Mouse (Mus musculus): ENCODE measurements at regions not wholly inside any gene's neighbourhood (a gene's known extent, or its start where the extent isn't known, plus 50 kb on each side); places are given as distances from the start of the nearest gene placed in this dataset.
"Not testable (repeated sequence)": the region's sequence is repeated elsewhere in the genome, so short reads cannot be mapped to it uniquely, and the experiment has no call there.

DNA sequence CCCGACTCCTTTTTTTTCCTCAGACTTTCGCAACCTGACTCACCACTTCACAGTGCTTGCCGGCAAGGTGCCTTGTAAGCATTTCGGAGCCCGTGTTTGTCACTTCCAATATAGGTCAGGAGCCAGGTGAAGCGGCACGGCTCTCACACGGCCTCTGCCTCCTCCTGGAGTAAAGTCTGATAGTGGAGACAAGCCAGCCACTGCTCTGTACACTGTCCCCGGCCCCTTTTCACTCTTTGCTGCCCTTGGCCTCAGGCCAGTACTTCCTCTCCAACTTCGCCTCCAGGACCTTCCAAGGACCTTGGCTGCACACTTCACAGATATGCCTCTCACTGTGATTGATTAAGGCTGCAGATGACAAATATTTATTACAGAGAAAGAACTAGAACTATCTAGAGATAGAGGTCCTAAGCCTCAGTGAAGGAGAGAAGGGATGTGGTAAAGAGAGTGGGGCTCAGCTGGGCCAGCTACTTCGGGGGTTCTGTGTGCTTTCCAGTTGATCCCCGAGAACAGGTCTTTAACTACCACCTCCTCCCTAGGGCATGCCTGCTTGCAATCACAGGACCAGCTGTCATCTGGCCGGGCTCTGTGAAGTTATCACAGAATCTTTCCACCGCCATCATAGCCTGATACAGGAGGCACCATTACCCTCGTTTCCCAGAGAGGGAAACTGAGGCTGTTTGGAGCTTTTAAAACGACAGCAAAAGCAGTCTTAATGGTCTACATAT is 204.2 kb downstream of the Trim29 start:
- DNase-seq (ENCODE audit: low spot score in 2 of 2) = no peak

DNA sequence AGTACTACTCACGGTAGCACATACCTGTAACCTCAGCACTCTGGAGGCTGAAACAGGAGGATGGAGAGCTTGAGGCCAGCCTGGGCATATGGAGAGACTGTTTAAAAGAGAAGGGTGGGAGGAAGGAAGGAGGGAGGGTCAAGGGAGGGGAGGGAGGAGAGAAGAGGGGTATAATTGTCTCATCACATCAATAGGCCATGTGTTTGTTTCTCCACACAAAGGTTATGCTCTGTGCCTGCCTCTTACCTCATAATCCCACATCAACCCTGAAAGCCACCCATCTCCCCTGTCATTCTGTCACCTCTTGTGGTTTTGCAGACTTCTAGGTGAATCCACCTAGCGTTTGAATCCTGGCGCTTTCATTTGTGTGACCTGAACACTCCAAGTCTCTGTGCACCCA is 210.3 kb downstream of the Trim29 start:
- no peak for DNase-seq (ENCODE audit: low spot score in 2 of 2)

DNA sequence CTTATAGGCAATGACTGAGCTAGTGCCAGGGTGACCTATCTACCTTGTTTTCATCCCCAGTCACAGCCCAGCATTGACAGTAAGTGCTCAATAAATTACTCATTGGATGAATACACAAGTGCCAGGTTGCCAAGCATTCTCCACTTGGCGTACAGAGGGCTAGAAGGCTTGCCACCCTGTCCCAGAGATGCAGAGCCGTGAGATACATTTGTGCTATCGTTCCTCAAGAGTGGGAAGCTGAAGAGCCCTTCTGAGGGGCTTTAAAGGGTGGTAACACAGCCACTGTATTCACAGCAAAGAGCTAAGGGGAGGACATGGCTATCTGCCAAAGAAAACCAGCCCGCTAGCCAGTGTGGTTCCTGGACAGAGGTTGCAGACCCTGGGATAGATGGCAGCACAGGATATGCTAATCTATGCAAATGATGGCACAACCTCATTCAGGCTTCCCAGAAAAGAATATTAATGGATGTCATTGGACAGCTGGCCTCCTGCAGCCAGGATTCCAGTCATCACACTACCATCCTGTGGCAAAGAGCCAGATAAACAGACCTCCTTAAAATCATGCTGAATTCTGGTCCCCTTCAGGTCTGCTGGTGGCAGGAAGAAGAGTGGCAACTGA is 214.4 kb downstream of the Trim29 start:
- DNase-seq (ENCODE audit: low spot score in 2 of 2) = no peak

DNA sequence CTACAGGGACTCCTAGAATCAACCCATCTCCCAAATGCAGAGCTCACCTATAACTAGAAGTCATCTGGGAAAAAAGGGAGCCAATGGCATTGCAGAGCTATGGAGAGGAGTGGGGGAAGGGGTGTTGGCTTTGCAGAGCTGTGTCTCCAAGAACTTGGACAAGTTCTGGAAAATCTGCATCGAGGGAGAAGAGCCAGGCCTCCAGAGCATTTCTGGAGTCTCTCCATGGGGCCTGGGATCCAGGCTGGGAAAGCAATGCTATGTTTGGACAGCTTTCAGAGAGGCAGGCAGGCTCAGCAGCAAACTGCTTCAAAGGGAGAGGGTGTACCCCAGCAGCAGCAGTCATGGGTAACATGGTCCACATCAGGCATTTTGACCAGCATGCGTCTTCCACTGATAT is 211.6 kb upstream of the Nectin1 start:
- no peak for DNase-seq (ENCODE audit: low spot score in 2 of 2)

DNA sequence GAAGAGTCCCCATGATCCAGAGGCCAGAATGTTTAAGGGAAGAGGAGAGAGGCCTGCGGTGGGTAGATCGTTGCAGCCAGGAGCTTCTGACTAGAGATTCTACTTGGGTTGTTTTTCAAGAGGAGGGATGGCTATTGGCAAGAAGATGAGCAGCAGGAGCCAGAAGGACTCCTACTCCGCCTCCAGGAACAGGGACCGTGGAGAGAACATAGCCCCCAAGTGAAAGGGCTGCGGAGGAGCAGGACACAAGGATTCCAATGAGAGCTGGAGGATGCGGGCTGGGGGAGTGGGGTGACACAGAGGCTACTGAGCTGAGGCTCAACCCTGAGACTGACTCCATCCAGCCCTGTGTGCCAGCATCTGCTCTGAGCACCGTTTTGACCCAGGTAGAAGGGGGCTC is 207.8 kb upstream of the Nectin1 start:
- DNase-seq (ENCODE audit: low spot score in 2 of 2) = no peak

DNA sequence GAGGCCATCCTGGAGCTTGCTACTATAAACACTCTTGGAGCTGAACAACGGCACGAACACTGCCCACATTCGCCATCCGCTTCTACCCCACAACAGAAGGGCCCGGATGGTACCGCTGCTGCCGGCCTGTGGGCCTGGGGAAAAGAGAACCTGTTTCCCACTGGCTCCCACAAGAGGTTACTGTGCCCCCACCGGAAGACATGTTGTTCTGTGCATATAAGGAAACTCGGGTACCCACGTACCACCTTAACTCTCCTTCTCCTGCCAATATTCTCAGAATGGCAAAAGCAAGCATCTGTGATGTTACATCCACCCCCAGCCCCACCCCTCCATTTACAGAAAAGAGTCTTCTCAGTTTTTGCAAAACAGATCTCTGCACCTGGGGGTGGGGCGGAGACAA is 206.7 kb upstream of the Nectin1 start:
- no peak for DNase-seq (ENCODE audit: low spot score in 2 of 2)

DNA sequence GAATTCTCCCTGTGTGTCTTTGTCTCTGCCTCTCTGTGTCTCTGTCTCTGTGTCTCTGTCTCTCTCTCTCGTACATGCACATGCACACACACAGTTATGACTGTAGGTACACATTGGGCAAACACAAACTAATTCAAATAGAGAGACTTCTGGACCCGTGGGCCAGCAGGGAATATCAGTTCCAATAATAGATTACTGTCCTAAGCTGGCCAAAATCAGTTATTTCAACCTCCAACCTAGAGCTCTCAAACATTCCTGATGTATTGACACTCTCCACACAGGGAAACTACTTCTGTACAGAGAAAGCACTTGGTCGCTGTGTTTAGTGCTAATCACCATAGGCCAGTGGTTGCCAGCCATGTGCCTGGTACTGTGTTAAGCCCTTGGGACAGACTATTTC is 203.7 kb upstream of the Nectin1 start:
- no peak for DNase-seq (ENCODE audit: low spot score in 2 of 2)

DNA sequence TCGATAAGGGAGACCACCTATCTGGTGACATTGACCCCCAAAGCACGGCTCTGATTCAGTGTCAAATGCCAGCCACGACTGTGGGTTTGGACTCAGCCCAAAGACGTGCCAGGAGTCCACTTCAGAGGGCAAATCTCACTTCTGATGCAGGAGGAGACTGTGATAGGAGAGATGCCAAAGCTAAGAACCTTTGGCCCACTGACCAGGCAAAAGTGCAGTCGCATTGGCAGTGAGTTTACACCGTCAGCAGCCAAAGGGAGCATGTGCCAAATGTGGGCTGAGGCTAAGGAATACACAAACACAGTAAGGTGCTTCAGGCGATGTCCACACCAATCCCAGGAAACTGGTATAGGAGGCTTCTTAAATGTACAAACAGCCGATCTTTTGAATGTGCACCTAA is 202.6 kb upstream of the Nectin1 start:
- DNase-seq (ENCODE audit: low spot score in 2 of 2) = no peak

DNA sequence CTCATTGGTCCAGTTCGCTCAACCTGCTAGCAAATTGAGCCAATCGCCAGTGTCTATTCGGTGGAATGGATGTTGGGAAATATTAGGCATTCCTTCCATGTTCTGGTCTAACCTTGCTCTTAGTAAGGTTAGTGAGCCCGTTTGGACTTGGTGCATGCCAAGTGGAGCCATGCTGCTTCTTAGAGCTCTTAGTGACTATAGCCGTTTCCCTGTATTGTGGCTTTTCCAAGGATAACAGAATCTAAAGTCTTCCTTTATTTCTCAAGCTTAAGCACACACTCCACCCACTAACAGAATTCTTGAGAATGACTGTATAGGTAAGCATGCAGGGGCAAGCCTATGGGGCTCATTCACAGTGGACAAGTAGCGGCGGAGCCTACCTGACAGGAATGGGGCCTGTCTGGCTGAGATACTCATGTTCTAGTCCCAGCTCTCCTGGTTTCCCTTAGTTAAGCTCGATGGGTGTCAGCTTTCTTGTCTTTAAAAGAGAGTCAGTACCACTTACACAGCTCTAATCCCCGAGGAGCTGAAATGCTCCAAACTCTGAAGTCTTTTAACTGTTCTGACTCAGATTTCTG is 201.6 kb upstream of the Nectin1 start:
- no peak for DNase-seq (ENCODE audit: low spot score in 2 of 2)

DNA sequence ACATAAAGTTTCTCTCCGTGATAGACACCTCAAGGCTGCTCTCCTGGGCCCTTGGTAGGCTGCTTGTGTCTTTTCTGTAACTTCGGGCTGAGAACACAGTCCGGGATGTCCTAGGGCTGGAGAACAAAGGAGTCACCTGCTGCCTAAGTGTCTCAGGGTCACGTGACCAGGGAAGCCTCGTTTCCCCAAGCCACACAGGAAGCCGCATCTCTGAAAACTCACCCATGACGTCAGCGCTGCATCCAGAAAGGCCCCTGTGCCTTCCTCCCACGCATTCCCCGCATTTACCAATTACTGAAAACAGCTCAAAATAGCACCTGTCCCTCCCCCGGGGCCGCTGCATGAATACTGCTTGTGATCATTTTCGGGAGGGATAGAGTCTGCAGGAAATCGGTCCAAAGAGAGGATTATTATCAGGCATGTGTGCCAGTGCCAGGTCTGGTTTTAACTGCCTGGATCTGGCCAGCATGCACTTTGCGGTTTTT is 198.7 kb upstream of the Nectin1 start:
- DNase-seq (ENCODE audit: low spot score in 2 of 2) = no peak

DNA sequence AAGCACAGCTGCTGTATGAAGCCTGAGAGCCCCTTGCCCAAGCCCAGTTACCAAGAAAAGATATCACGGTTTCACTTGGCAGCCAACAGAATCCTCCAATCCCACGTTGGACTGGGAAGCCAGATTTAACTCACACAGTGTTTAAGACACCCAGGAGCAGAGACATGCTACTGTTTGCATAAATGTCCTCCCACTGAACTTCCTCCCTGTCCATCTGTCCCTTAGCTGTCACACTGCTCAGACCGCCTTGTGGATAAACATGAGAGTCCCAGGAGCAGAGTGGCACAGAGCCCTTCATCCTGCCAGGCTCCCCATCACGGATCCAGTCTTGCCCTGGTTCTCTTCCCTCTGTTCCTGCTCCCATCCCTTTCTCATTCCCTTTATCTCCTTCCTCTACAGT is 194.9 kb upstream of the Nectin1 start:
- DNase-seq (ENCODE audit: low spot score in 2 of 2) = no peak

DNA sequence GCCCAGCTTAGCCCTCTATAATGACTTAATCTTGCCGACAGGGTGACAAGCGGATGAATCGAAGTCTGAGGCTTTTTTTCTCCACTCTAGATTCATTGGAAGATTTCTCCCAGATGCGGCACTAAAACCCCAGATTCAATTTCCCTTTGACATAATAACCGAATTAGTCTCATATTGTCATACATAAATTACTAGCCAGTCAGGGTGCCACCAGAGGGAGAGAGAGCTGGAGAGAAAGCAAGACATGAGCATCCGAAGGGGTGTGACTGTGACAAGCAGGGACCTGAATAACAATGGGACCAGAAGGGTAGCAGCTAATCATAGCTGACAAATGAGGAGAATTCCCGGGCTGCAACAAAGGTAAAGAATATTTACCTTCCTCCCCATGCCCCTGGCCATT is 194.5 kb upstream of the Nectin1 start:
- no peak for DNase-seq (ENCODE audit: low spot score in 2 of 2)

DNA sequence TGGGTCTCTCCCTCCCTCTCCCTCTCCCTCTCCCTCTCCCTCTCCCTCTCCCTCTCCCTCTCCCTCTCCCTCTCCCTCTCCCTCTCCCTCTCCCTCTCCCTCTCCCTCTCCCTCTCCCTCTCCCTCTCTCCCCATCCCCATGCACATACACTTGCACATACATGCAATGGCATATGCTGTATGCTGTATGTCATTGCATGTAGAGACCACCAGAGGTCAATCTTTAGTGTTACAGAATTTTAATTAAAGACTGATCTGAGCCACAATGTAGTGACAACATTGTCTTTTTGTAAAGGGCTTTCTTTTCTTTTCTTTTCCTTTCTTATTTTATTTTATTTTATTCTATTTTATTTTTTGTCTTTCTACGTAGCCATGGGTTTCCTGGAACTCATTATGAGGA is 191.0 kb upstream of the Nectin1 start:
- DNase-seq (ENCODE audit: low spot score in 2 of 2) = not testable (repeated sequence)

DNA sequence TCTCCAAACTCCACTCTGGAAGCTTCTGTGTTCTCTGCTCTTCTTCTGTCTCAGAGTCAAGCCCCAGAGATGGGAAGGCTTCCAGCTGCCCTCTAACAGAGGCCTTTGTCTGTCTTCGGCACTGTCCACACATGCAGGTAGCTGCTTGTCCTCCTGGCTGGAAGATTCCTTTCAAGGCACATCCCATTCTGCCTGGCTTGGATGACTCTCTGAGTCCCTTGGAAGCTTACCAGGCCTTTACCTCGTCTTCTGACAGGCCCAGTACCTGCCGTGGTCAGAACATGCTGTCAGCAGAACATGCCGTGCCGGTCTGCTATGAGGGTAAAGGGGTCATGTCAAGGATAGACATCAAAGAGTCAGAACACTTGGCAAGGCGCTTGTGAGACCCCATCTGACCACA is 181.8 kb upstream of the Nectin1 start:
- DNase-seq (ENCODE audit: low spot score in 2 of 2) = no peak

DNA sequence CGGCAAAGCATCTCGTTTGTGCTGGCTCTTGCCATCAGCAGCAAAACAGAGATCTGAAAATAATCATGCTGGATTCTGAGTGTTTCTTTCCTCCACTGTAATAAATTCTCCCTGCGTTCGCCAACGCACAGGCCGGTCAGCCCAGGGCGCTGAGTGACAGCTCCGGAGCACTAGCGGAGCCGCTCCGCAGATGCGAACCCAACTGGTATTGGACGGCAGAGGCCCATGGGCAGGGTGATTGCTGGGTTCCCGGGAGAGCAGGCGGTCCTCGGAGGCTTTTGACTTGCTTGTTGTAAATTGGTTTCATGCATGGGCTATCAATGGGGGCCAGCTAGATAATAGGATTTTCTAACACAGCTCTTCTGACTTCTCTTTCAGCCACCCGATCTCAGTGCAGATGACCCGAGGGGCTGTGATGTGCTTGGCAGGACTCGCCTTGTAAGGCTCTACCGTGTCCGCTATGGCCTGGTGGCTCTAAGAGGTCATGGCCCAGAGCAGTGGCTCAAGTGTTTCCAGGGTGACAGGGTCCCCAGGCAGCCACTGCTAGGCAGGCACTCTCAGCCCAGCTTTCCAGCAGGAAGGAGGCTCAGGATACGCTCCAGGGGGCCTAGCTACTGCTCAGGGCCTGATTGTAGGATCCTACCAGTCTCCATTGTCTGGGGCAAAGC is 179.4 kb upstream of the Nectin1 start:
- DNase-seq (ENCODE audit: low spot score in 2 of 2) = no peak

DNA sequence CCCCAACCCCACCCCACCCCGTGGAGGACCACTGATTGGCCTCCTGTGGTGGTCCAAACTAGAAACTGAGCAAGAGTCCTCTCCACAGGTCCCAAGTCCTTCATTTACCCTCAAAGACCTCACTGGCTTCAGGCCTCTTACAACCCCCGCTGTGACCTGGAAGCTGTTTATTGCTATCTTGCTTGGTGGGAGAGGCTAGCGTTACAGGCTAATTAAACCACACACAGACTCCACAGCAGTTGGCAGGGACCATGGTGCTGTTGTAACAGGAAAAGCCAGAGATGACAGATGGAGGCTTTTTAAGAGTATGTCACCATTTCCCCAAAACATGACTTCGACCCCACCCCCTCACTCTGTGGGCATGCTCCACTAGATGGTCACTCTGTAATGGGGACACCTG is 174.9 kb upstream of the Nectin1 start:
- DNase-seq (ENCODE audit: low spot score in 2 of 2) = no peak

DNA sequence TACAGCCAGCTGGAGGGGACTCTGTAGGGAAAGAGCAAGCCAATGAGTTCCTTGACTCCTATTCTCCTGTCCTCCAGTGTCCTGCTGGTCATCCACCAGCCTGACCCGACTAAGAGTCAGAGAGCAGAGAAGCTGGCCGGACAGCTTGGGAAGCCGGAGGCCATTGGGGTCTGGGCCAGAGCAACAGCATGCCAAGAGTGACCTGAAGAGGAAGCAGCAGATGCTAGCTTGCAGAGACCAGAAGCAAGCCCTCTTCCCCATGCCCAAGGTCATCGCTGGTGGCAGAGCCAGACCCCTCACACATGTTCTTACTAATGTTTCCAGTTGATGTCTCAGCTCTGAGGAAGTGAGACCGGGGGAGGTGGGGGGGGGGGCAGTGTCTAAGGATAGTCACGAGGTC is 172.7 kb upstream of the Nectin1 start:
- no peak for DNase-seq (ENCODE audit: low spot score in 2 of 2)

DNA sequence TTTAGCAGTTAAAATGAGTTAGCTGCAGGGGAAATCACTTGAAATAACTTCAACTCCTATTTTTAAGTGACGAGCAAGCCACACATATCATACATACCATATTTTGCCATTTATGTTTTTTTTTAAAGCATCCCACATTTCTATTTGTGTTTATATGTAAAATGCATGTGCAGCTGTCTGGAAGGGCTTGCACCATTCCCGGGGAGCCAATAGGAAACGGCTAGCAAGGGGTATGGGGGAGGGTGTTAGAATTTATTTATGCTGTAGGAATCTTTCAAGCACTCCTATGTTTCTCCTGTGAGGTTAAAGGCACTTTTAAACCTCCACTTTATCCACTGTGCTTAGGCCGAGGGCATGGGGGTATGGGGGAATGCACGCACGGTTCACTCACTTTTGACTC is 168.1 kb upstream of the Nectin1 start:
- DNase-seq (ENCODE audit: low spot score in 2 of 2) = no peak

DNA sequence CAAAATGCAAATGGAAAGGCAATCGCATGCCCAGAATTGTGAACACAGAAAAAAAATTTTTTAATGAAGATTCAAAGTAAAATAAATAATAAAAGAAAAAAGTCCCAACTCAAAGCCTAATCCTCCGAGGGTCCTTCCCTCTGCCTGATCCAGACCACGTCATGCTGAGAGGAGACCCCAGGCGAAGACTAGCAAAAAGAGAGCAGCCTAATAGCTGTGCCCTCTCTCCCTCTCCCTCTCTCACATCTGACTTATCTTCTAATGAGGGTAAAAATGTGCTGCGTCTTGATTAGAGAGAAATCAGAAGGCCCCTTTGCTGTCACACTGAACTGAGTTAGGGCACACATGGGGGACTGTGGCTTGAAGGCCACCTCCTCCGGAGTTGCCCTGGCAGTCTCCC is 163.1 kb upstream of the Nectin1 start:
- no peak for DNase-seq (ENCODE audit: low spot score in 2 of 2)

DNA sequence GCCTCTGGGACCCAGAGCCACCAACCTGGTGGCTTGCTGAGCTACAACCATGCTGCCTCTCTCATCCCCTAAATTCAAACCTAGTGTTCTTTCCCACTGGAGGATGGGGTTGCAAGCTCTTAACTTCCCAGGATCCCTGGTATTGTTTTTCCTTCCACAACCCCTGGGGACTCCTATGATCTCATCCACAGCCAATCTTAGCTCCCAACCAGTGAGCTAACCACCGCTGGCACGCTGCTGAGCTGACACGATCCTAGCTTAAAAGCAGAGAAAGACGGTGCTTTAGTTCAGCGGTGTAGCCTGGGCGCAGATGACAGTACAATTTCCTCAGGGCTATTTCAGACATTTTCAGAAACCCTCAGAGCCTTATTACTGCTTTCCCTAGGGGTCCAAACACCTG is 158.2 kb upstream of the Nectin1 start:
- no peak for DNase-seq (ENCODE audit: low spot score in 2 of 2)

DNA sequence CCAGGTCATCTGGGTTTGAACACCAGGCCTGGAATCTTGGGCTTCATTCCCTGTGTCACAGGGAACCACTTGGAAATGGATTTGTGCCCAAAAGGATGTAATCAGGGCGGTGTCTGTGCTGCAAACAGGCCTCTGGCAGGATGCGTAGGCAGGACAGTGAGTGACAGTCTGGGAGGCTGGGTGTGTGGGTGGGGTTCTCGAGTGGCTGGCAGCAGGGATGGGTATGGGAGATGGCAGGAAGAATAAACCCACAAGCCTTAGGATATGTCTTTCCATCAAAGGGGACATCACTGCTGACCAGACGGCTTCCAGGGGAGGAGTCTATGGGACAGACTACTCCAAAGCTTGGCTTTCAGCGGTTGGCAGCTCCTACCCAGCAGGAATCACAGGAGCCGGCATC is 150.5 kb upstream of the Nectin1 start:
- DNase-seq (ENCODE audit: low spot score in 2 of 2) = no peak

DNA sequence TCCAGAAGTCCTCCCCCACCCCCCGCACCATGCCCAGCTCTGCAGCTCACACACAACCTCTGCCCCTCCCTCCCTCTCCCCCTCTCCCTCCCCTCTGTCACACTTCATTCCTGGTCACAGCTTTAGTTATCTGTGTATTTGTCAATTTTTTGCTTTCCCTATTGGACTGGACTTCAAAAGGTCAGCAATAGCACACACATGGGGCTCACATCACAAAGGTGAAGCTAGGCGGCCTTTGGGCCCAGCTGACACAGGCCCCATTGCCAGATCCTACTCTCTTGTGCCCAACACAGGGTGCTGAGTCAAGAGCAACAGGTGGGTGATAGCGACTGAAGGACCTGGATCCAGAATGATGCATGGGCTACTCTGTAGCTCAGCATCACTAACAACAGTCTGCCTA is 149.0 kb upstream of the Nectin1 start:
- DNase-seq (ENCODE audit: low spot score in 2 of 2) = no peak

DNA sequence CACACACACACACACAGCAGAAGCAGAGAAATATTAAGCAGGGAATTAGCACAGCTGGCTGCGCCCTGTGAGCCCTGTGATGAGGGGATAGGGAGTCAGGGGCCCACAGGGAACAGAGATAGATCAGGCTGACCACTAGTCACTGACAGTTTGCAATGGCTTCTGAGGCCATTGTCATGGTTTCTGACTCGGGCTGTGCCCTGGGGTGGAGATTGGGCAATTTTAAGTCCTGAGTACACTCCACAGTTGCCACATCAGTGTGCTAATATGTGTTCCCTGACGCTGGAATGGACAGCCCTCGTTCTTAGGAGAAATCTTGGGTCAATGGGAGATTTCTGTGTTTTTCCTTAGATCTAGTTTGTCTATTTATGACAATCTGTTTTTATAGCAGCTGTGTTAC is 148.3 kb upstream of the Nectin1 start:
- DNase-seq (ENCODE audit: low spot score in 2 of 2) = no peak

Measured in urinary bladder, postnatal 4 days (tissue).